Mouse (Mus musculus): ENCODE measurements at regions not wholly inside any gene's neighbourhood (a gene's known extent, or its start where the extent isn't known, plus 50 kb on each side); places are given as distances from the start of the nearest gene placed in this dataset.

DNA sequence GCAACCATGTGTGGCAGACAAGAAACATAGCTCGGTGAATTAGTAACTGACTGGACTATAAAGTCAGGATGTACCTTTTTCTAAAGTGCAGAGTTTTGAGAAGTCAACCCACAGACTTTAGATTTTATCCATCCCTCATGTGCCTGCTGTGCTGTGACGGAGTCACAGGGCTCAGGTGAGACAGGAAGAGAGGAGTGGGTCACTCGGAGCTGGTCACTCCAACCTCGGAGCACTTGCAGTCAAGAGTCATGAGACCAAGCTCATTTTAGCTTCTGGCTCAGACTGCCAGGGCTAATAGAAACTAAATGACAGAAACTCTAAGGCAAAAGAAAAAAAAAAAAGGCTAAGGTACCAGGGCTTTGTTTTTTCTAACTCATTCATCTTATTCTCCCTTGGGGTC lies 90.3 kb upstream of the Gm47985 start:
- TF ChIP-seq POLR2A (IDR thresholded peaks at IDR 0.05; ENCODE audit: low read depth, low read length) (no peak), CTCF (conservative IDR thresholded peaks at IDR 0.05; ENCODE audit: insufficient read depth, insufficient read length, low read depth, low read length) (no peak)

Measured in kidney, adult 2 months (tissue).